Mouse (Mus musculus): ENCODE results near the gene Isca2.

- peak; percentile 91 for TF ChIP-seq CTCF (IDR thresholded peaks at IDR 0.05; ENCODE audit: borderline replicate concordance, control insufficient read depth, extremely low read depth, insufficient read depth, low read length, poor library complexity)
- TF ChIP-seq POLR2A (IDR thresholded peaks at IDR 0.05; ENCODE audit: control insufficient read depth, extremely low read depth, insufficient read depth, low read length, poor library complexity), result no peak
Observed at GRCm38 (mm10) chr12:84784604-84785381, 11.7 kb downstream of the Isca2 start.

Data from thymus, adult 2 months (tissue).